Mouse (Mus musculus) heart, adult 2 months (tissue): ENCODE measurements around the gene Sptb. TPM values are rescaled to one million over a fixed set of nuclear protein-coding genes. Genes with fewer than 3 reads are reported as not detected.

Source experiments
- DNase-seq, 2 experiments: peaks; one replicate each; pipeline ENCODE4 v3.0.0; 2021
- H3K27ac ChIP-seq: fragments of 200-600 bp; 2 replicates; pipeline ENCODE4 v1.8.1; 2022
- H3K27me3 ChIP-seq: fragments of 200-500 bp; 2 replicates; pipeline ENCODE4 v1.6.1; 2012; ENCODE audit warnings: mild to moderate bottlenecking, low read length, inconsistent platforms, mixed read lengths; ENCODE audit not compliant: control insufficient read depth, insufficient read depth
- H3K36me3 ChIP-seq: fragments of 200-500 bp; 2 replicates; pipeline ENCODE4 v1.6.1; 2012; ENCODE audit warnings: low read length, inconsistent platforms; ENCODE audit not compliant: control insufficient read depth, insufficient read depth
- H3K4me1 ChIP-seq: fragments of 200-500 bp; 2 replicates; pipeline ENCODE4 v1.6.1; 2011; ENCODE audit warnings: low read length; ENCODE audit not compliant: control insufficient read depth, insufficient read depth
- H3K4me3 ChIP-seq: fragments of 200-600 bp; 2 replicates; pipeline ENCODE4 v1.8.1; 2022
- H3K79me2 ChIP-seq: fragments of 200-500 bp; replicated peaks from 2 replicates; pipeline ENCODE4 v1.6.1; 2012; ENCODE audit warnings: mild to moderate bottlenecking, inconsistent platforms, low read length, moderate library complexity, mixed read lengths; ENCODE audit not compliant: control insufficient read depth, insufficient read depth
- H3K9ac ChIP-seq: fragments of 200-500 bp; 2 replicates; pipeline ENCODE4 v1.6.1; 2012; ENCODE audit warnings: low read depth, mild to moderate bottlenecking, control low read depth, inconsistent platforms, low read length, mixed read lengths
- CTCF ChIP-seq: fragments of 200-600 bp; IDR thresholded peaks from 2 replicates; pipeline ENCODE4 v1.8.1; 2022; ENCODE audit warnings: antibody characterized with exemption, mild to moderate bottlenecking, moderate library complexity
- EP300 ChIP-seq: fragments of 200-500 bp; IDR thresholded peaks from 2 replicates; pipeline ENCODE4 v1.6.1; 2011; ENCODE audit warnings: low read depth, low read length, control low read depth; ENCODE audit not compliant: insufficient read depth
- POLR2A ChIP-seq: fragments of 200-500 bp; IDR thresholded peaks from 2 replicates; pipeline ENCODE4 v1.6.1; 2011; ENCODE audit warnings: mild to moderate bottlenecking, low read depth, low read length, control low read depth; ENCODE audit not compliant: insufficient read depth
- WGBS: fragments of 180-500 bp; shearing (Covaris S2); methylation state at CpG from one replicate; pipeline ENCODE4 v1.1.7; 2018; 5-methylcytosine and 5-hydroxymethylcytosine counted together
- intact Hi-C: fragments of 180-260 bp; cut with DNase I; formaldehyde crosslinking; loops from one replicate; pipeline ENCODE4 v1.15.1; 2025
- polyA plus RNA-seq: library from polyadenylated mRNA; depleted of rRNA; stranded (reverse); fragments of >200 nt; gene quantifications from 2 replicates; pipeline ENCODE4 v1.2.3, GENCODE M21; 2012
- total RNA-seq, 2 experiments: library from RNA; stranded (reverse); gene quantifications; 2 replicates each; pipeline ENCODE4 v1.2.3; 2021

The Sptb gene
- total and polyA plus RNA-seq, 3 experiments, result 27.0 to 96.7 (median 81.2) TPM

- Histone ChIP-seq H3K9ac (no peak overlapping the region), H3K27me3 (no peaks in the 10 kb centered on the region), H3K79me2 (no peaks in the 10 kb centered on the region), H3K27ac (no peak overlapping the region), H3K4me1 (peaks cover 3% of the 10 kb centered on the region), H3K36me3 (no peaks in the 10 kb centered on the region), H3K4me3 (no peak overlapping the region)
- intact Hi-C loops, result no loop called here
- DNase-seq, result no peak
- WGBS, result 98% methylated on average over 7 of the region's 7 CpGs
- TF ChIP-seq POLR2A, result no peak
- no peak for TF ChIP-seq EP300
- TF ChIP-seq CTCF, result no peak
These were observed 126.9 kb downstream of the Sptb start for GRCm38 (mm10) chr12:76583454-76583853.

GRCm38 (mm10) chr12:76582841-76583240, 127.5 kb downstream of the Sptb start:
- 0 out of 2 replicates have a peak overlapping the region, but pooled peaks have one; percentile 6 for H3K9ac ChIP-seq

GRCm38 (mm10) chr12:76582139-76582538, 128.2 kb downstream of the Sptb start:
- intact Hi-C loops, result no loop called here
- Histone ChIP-seq H3K27me3 (no peaks in the 10 kb centered on the region), H3K79me2 (no peaks in the 10 kb centered on the region), H3K4me1 (peaks cover 5% of the 10 kb centered on the region), H3K36me3 (no peaks in the 10 kb centered on the region), H3K9ac (no peak overlapping the region), H3K27ac (no peak overlapping the region), H3K4me3 (no peak overlapping the region)
- no peak for DNase-seq
- 74% methylated on average over 3 of the region's 3 CpGs for WGBS
- TF ChIP-seq POLR2A (no peak), EP300 (no peak), CTCF (no peak)

More at GRCm38 (mm10) chr12:76582841-76583240, 127.5 kb downstream of the Sptb start:
- DNase-seq, result peak in 1 of 2 experiments; percentile 53
- H3K27me3 ChIP-seq, result no peaks in the 10 kb centered on the region
- intact Hi-C loops, result no loop called here
- TF ChIP-seq POLR2A (no peak), EP300 (no peak), CTCF (no peak)
- H3K4me1 ChIP-seq, result peaks cover 5% of the 10 kb centered on the region
- no peak overlapping the region for H3K27ac ChIP-seq
- WGBS, result 25% methylated on average over 6 of the region's 6 CpGs
- H3K79me2 ChIP-seq, result no peaks in the 10 kb centered on the region
- H3K4me3 ChIP-seq, result no peak overlapping the region
- no peaks in the 10 kb centered on the region for H3K36me3 ChIP-seq

GRCm38 (mm10) chr12:76579806-76580205, 130.5 kb downstream of the Sptb start:
- 88% methylated on average over 1 of the region's 1 CpGs for WGBS
- DNase-seq, result no peak
- H3K79me2 ChIP-seq, result no peaks in the 10 kb centered on the region
- intact Hi-C loops, result no loop called here
- no peak overlapping the region for H3K9ac ChIP-seq
- peaks cover 5% of the 10 kb centered on the region for H3K4me1 ChIP-seq
- H3K4me3 ChIP-seq, result no peak overlapping the region
- H3K27ac ChIP-seq, result no peak overlapping the region
- TF ChIP-seq POLR2A, result no peak
- no peak for TF ChIP-seq EP300
- no peak for TF ChIP-seq CTCF
- no peaks in the 10 kb centered on the region for H3K36me3 ChIP-seq
- no peaks in the 10 kb centered on the region for H3K27me3 ChIP-seq

- Histone ChIP-seq H3K79me2 (no peaks in the 10 kb centered on the region), H3K4me3 (no peak overlapping the region), H3K4me1 (peaks cover 5% of the 10 kb centered on the region), H3K9ac (no peak overlapping the region), H3K27me3 (no peaks in the 10 kb centered on the region), H3K36me3 (no peaks in the 10 kb centered on the region), H3K27ac (no peak overlapping the region)
- WGBS, result 39% methylated on average over 2 of the region's 2 CpGs
- intact Hi-C loops, result no loop called here
- no peak for DNase-seq
- TF ChIP-seq CTCF (no peak), POLR2A (no peak), EP300 (no peak)
These were observed 131.9 kb downstream of the Sptb start for GRCm38 (mm10) chr12:76578465-76578864.

- DNase-seq, result peak in 1 of 2 experiments; percentile 37
- H3K27ac ChIP-seq, result no peak overlapping the region
- no peaks in the 10 kb centered on the region for H3K27me3 ChIP-seq
- H3K4me3 ChIP-seq, result no peak overlapping the region
- no peaks in the 10 kb centered on the region for H3K36me3 ChIP-seq
- H3K9ac ChIP-seq, result no peak overlapping the region
- peaks cover 5% of the 10 kb centered on the region for H3K4me1 ChIP-seq
- TF ChIP-seq POLR2A (no peak), CTCF (peak; percentile 15; the same call in 1 of the 2 replicates)
- intact Hi-C loops, result no loop called here
- no peaks in the 10 kb centered on the region for H3K79me2 ChIP-seq
- WGBS, result 62% methylated on average over 16 of the region's 16 CpGs
These were observed 132.5 kb downstream of the Sptb start for GRCm38 (mm10) chr12:76577858-76578257.
